In genomic region chr5:91875875-91876681, GRCm38 (mm10) we compare ENCODE assay signal across 13 mouse cellular contexts.
DNase-seq lines count a peak whose midpoint lies in the region; ATAC-seq lines count a peak whose summit lies in the region.
"Had no signal": no experiment of that assay in that cellular context is flagged by ENCODE, and none has a peak within 500 bp of the region (broad histone marks: within the 10 kb centered on the region; RNA-seq: fewer than 3 reads in every experiment).

No protein-coding gene starts in this region.

- no peak overlapping the region; the same call in 1 of the 2 replicates for H3K27ac ChIP-seq in embryonic facial prominence, embryonic 14.5 days (replicated peaks; ENCODE audit: low read depth, low read length)
- H3K27ac ChIP-seq in limb, embryonic 13.5 days, result no peak overlapping the region

- no peak overlapping the region for H3K4me3 ChIP-seq in embryonic facial prominence, embryonic 14.5 days (ENCODE audit: low read depth, low read length)
- no peak overlapping the region for H3K4me3 ChIP-seq in limb, embryonic 13.5 days
- H3K4me3 ChIP-seq: heart, embryonic 12.5 days had no signal

- no peak overlapping the region for H3K9ac ChIP-seq in embryonic facial prominence, embryonic 14.5 days (ENCODE audit: low read depth, low read length)
- H3K9ac ChIP-seq in limb, embryonic 13.5 days, result 0 out of 2 replicates have a peak overlapping the region, but pooled peaks have one; percentile 14
- H3K9ac ChIP-seq: heart, embryonic 12.5 days had no signal

- ATAC-seq in embryonic facial prominence, embryonic 14.5 days (ENCODE audit: low read depth), result peak; percentile 88
- peak; percentile 81 for ATAC-seq in limb, embryonic 13.5 days (ENCODE audit: low FRiP score, low read depth)
- no peak for ATAC-seq in erythroid progenitor cell, adult 5-6 weeks (replicated peaks; ENCODE audit: low FRiP score, poor library complexity, severe bottlenecking)
- ATAC-seq: inflammation-experienced regulatory T-cells, adult 6 months had no signal

- H3K27me3 ChIP-seq in embryonic facial prominence, embryonic 14.5 days (replicated peaks; ENCODE audit: control insufficient read depth, insufficient read depth, low read length), result no peaks in the 10 kb centered on the region
- no peaks in the 10 kb centered on the region for H3K27me3 ChIP-seq in limb, embryonic 13.5 days
- H3K27me3 ChIP-seq: heart, embryonic 12.5 days had no signal

- no peaks in the 10 kb centered on the region for H3K4me1 ChIP-seq in embryonic facial prominence, embryonic 14.5 days (ENCODE audit: control insufficient read depth, insufficient read depth, low read length)
- peaks cover 13% of the 10 kb centered on the region for H3K4me1 ChIP-seq in limb, embryonic 13.5 days
- H3K4me1 ChIP-seq: heart, embryonic 12.5 days had no signal

- H3K9me3 ChIP-seq in embryonic facial prominence, embryonic 14.5 days (ENCODE audit: control insufficient read depth, low read length), result no peaks in the 10 kb centered on the region
- no peaks in the 10 kb centered on the region for H3K9me3 ChIP-seq in limb, embryonic 13.5 days
- H3K9me3 ChIP-seq: heart, embryonic 12.5 days had no signal

- DNase-seq in brain, adult 2 months (ENCODE audit: low read depth, low spot score), result peak; percentile 5
- DNase-seq in embryonic facial prominence, embryonic 14.5 days (ENCODE audit: low spot score), result peak; percentile 88
- DNase-seq in neural tube, embryonic 10.5 days (ENCODE audit: extremely low spot score, low spot score), result peak; percentile 18
- DNase-seq in cerebellum, postnatal 4 days (ENCODE audit: low spot score in 2 of 2), result no peak
- DNase-seq in cerebellum, adult 11-12 months, result no peak
- DNase-seq: cerebellum, adult 8-10 months; kidney, postnatal 4 days; lung, adult 2 months; thymus, adult 18-20 months had no signal

- no peak overlapping the region for H3K4me2 ChIP-seq in embryonic facial prominence, embryonic 14.5 days (ENCODE audit: low read depth, low read length)
- no peak overlapping the region for H3K4me2 ChIP-seq in limb, embryonic 13.5 days (replicated peaks)
- H3K4me2 ChIP-seq: heart, embryonic 12.5 days had no signal

- WGBS in embryonic facial prominence, embryonic 14.5 days, result 58% methylated on average over 10 of the region's 10 CpGs
- WGBS in limb, embryonic 13.5 days, result 56% methylated on average over 10 of the region's 10 CpGs

- no peaks in the 10 kb centered on the region for H3K36me3 ChIP-seq in embryonic facial prominence, embryonic 14.5 days (ENCODE audit: control insufficient read depth, insufficient read depth, low read length)
- H3K36me3 ChIP-seq in limb, embryonic 13.5 days, result no peaks in the 10 kb centered on the region
- H3K36me3 ChIP-seq: heart, embryonic 12.5 days had no signal

Comparison
In these comparisons a context has a peak if more than half of its experiments do, and no peak if none do; other contexts are left out.
1. DNase-seq: peak in brain, adult 2 months (single experiment), embryonic facial prominence, embryonic 14.5 days (single experiment) and neural tube, embryonic 10.5 days (single experiment); none in cerebellum, postnatal 4 days (0 of 2) and cerebellum, adult 11-12 months (single experiment).